Mouse (Mus musculus) CH12.LX (cell line): ENCODE measurements around the gene Gm20388.

Experiments
- BHLHE40 ChIP-seq: IDR thresholded peaks from 2 replicates; pipeline ENCODE4 v1.6.1; 2011; ENCODE audit warnings: mild to moderate bottlenecking, low read depth, low read length, improper control_type of control experiment
- CHD1 ChIP-seq: IDR thresholded peaks from 2 replicates; pipeline ENCODE4 v1.6.1; 2012; ENCODE audit warnings: low read depth, low read length, improper control_type of control experiment, inconsistent platforms
- CHD2 ChIP-seq: IDR thresholded peaks from 2 replicates; pipeline ENCODE4 v1.6.1; 2011; ENCODE audit warnings: low read length, improper control_type of control experiment
- CTCF ChIP-seq, 2 experiments: IDR thresholded peaks in 1 of 2; conservative IDR thresholded peaks in 1 of 2; 2 replicates each; pipeline ENCODE4 v1.5.1; 2011 to 2012; ENCODE audit warnings: low read depth in 2 of 2, low read length in 2 of 2, improper control_type of control experiment in 1 of 2, inconsistent platforms in 1 of 2, mild to moderate bottlenecking in 1 of 2, moderate library complexity in 1 of 2
- EP300 ChIP-seq: IDR thresholded peaks from 2 replicates; pipeline ENCODE4 v1.6.1; 2011; ENCODE audit warnings: low read length, improper control_type of control experiment
- ETS1 ChIP-seq: conservative IDR thresholded peaks from 2 replicates; pipeline ENCODE4 v1.6.1; 2012; ENCODE audit warnings: low read depth, mild to moderate bottlenecking, inconsistent platforms, low read length, improper control_type of control experiment, moderate library complexity
- JUN ChIP-seq: IDR thresholded peaks from 2 replicates; pipeline ENCODE4 v1.6.1; 2011; ENCODE audit warnings: low read depth, mild to moderate bottlenecking, low read length, improper control_type of control experiment, moderate library complexity; ENCODE audit not compliant: insufficient read depth
- MAX ChIP-seq: IDR thresholded peaks from 2 replicates; pipeline ENCODE4 v1.6.1; 2011; ENCODE audit warnings: low read length, improper control_type of control experiment
- MEF2A ChIP-seq: IDR thresholded peaks from 2 replicates; pipeline ENCODE4 v1.6.1; 2014; ENCODE audit warnings: low read depth, mild to moderate bottlenecking, inconsistent platforms, low read length, improper control_type of control experiment, borderline replicate concordance
- NRF1 ChIP-seq: IDR thresholded peaks from 2 replicates; pipeline ENCODE4 v1.6.1; 2014; ENCODE audit warnings: low read depth, mild to moderate bottlenecking, inconsistent platforms, low read length, improper control_type of control experiment, moderate library complexity
- POLR2A ChIP-seq: IDR thresholded peaks from 2 replicates; pipeline ENCODE4 v1.6.1; 2011; ENCODE audit warnings: low read depth, mild to moderate bottlenecking, improper control_type of control experiment, low read length
- USF2 ChIP-seq: conservative IDR thresholded peaks from 2 replicates; pipeline ENCODE4 v1.6.1; 2011; ENCODE audit warnings: low read depth, low read length, improper control_type of control experiment
- ZC3H11A ChIP-seq: IDR thresholded peaks from 2 replicates; pipeline ENCODE4 v1.6.1; 2012; ENCODE audit warnings: low read depth, mild to moderate bottlenecking, inconsistent platforms, low read length, improper control_type of control experiment
- ZNF384 ChIP-seq: IDR thresholded peaks from 2 replicates; pipeline ENCODE4 v1.6.1; 2012; ENCODE audit warnings: low read depth, low read length, improper control_type of control experiment, inconsistent platforms

- TF ChIP-seq ZNF384 (no peak), CTCF (conservative IDR thresholded peaks at IDR 0.05 in 1 of 2, IDR thresholded peaks at IDR 0.05 in 1 of 2; ENCODE audit: low read depth in 2 of 2, low read length in 2 of 2) (no peak), POLR2A (no peak), CHD2 (no peak), MAX (no peak), NRF1 (no peak), EP300 (no peak), JUN (no peak), BHLHE40 (no peak), CHD1 (no peak), USF2 (no peak), ZC3H11A (no peak), ETS1 (no peak), MEF2A (no peak)
These were observed 3786.7 kb downstream of the Gm20388 start for GRCm38 (mm10) chr8:123697329-123697728.
